Mouse (Mus musculus) limb, embryonic 13.5 days (tissue): ENCODE data around the gene Olig1. TPM values are rescaled to one million over a fixed set of nuclear protein-coding genes. Genes with fewer than 3 reads are reported as not detected.
A peak's percentile ranks its signal among the peaks of the same experiment; 100 is the strongest.

Experiments used
- ATAC-seq: fragments of 200-750 bp; cut with Nextera tagmentation; 2 replicates; pipeline ENCODE4 v1.8.0; 2017; ENCODE audit warnings: low read depth, moderate number of reproducible peaks, moderate TSS enrichment; ENCODE audit not compliant: low FRiP score
- H3K27ac ChIP-seq: fragments of 300-500 bp; sonication (generic); 2 replicates; pipeline ENCODE4 v1.5.1; 2015; ENCODE audit warnings: inconsistent platforms, mild to moderate bottlenecking, moderate library complexity
- H3K27me3 ChIP-seq: fragments of 300-500 bp; sonication (generic); 2 replicates; pipeline ENCODE4 v1.6.1; 2015; ENCODE audit warnings: mild to moderate bottlenecking, inconsistent platforms
- H3K36me3 ChIP-seq: fragments of 300-500 bp; sonication (generic); 2 replicates; pipeline ENCODE4 v1.6.1; 2015; ENCODE audit warnings: inconsistent platforms, mild to moderate bottlenecking, moderate library complexity
- H3K4me1 ChIP-seq: fragments of 300-500 bp; sonication (generic); 2 replicates; pipeline ENCODE4 v1.6.1; 2015; ENCODE audit warnings: inconsistent platforms
- H3K4me2 ChIP-seq: fragments of 300-500 bp; sonication (generic); replicated peaks from 2 replicates; pipeline ENCODE4 v1.6.1; 2015; ENCODE audit warnings: inconsistent platforms, mild to moderate bottlenecking, moderate library complexity
- H3K4me3 ChIP-seq: fragments of 300-500 bp; sonication (generic); 2 replicates; pipeline ENCODE4 v1.5.1; 2015; ENCODE audit warnings: moderate library complexity, mild to moderate bottlenecking, inconsistent platforms
- H3K9ac ChIP-seq: fragments of 300-500 bp; sonication (generic); 2 replicates; pipeline ENCODE4 v1.6.1; 2015; ENCODE audit warnings: mild to moderate bottlenecking, inconsistent platforms
- H3K9me3 ChIP-seq: fragments of 300-500 bp; sonication (generic); 2 replicates; pipeline ENCODE4 v1.6.1; 2016; ENCODE audit warnings: inconsistent platforms
- WGBS: fragments of 180-500 bp; shearing (Covaris S2); methylation state at CpG from one replicate; pipeline ENCODE4 v1.1.7; 2015; 5-methylcytosine and 5-hydroxymethylcytosine counted together
- polyA plus RNA-seq: library from polyadenylated mRNA; unstranded; fragments of >200 nt; fragmentation: Nextera tagmentation; extraction: Ambion mirVana; gene quantifications from 2 replicates; pipeline ENCODE4 v1.2.1, GENCODE M21; 2015

The Olig1 gene
- 0.09 and 0.22 TPM in 2 replicates for polyA plus RNA-seq

DNA sequence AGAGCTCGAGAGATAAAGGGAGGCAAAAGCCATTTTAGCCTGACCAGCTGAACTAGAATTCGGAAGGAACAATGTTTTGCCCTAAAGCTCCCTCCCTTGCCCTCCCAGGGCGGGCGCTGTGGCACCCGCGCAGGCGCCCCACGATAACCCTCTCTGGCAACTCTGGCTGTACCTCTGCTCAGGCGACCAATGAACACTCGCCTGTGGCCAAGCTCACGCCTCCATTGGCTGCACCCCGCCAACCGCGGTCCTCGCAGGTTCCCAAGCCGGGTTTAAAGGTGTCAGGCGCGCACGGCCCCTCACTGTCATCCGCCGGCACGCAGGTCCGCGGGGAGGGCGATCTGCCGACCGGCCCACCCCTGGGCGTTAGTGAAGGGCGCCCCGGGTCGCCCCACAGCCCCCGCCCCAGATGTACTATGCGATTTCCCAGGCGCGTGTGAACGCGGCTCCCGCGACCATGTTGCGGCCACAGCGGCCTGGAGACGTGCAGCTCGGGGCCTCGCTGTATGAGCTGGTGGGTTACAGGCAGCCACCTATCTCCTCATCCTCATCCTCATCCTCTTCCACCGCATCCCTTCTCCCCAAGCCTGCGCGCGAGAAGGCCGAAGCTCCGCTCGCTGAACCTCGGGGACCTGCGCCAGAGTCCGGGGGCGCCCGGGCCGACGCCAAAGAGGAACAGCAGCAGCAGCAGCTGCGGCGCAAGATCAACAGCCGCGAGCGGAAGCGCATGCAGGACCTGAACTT, at the start of gene Olig1:
TSS of gene Olig1 (plus strand) at position 305 of the 744 bp plus-strand sequence.
- peak within 1 kb of the TSS; percentile 4; the same call in 1 of the 2 replicates for H3K9ac ChIP-seq
- peak within 1 kb of the TSS; percentile 85 for H3K4me2 ChIP-seq
- ATAC-seq = peak; percentile 85; the same call in 1 of the 2 replicates
- no peak within 1 kb of the TSS for H3K27ac ChIP-seq
- no peaks in the 10 kb centered on the region for H3K36me3 ChIP-seq
- under 1% methylated on average over 62 of the region's 64 CpGs for WGBS
- peaks cover 31% of the 10 kb centered on the region for H3K4me1 ChIP-seq
- no peaks in the 10 kb centered on the region for H3K9me3 ChIP-seq
- H3K27me3 ChIP-seq = peaks cover 100% of the 10 kb centered on the region
- H3K4me3 ChIP-seq = peak within 1 kb of the TSS; percentile 47

DNA sequence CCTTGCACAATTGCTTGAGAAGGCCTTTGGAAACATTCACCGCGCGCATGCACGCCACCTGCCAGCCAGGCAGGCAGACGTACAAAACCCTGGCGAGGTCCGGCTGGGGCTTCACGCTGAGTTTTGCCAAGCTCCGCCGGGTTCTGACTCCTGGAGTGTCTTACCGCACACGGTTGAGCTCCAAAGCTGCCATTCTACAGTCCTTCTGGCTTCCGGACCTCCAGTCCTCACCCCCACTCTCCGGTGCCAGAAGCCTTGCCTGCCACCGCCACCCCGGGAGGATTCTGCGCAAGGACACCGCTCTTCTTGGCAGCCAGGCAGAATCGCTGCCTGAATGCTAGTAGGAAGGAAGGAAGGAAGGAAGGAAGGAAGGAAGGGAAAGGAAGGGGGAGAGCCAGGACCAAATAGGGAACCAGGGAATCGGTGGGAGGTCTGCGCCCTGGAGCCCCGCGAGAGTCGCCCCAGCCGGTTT, 47.4 kb upstream of the Olig1 start:
- WGBS = 1% methylated on average over 25 of the region's 25 CpGs
- Histone ChIP-seq H3K27ac (no peak overlapping the region), H3K4me3 (peak overlapping the region; percentile 14), H3K9ac (no peak overlapping the region), H3K27me3 (peaks cover 100% of the 10 kb centered on the region), H3K4me1 (peaks cover 41% of the 10 kb centered on the region), H3K4me2 (peak overlapping the region; percentile 36), H3K36me3 (no peaks in the 10 kb centered on the region), H3K9me3 (0 out of 2 replicates have a peak, but pooled peaks cover 4% of the 10 kb centered on the region)
- ATAC-seq = no peak

DNA sequence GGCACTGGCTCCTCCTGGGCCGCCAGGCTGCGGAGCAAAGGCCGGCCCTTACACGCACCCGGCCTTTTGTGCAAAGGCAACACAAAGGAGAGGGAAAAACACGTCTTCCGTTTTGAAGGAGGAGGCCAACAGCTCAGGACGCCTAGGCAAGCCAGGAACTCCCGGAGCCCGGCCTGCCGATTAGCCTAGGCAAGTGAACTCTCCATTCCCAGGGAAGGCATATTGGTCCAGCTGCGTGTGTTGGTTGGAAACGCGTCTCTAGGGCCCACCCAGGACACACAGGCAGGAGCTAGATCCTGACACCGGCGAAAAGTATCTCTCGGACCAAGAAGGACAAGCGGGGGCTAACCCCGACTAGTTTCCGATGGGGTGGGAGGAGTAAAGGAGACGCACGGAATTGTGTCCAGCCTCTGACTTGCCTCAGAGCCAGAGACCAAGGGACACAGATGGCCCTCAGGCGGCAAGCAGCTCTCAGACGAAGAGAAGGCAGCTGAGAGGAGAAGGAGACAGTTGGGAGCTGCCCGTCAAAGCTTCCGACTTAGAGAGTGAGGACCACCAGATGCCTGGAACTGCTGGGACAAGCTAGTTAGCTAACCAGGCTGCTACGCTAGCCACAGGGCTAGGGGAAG, 46.8 kb upstream of the Olig1 start:
- no peak overlapping the region for H3K9ac ChIP-seq
- no peaks in the 10 kb centered on the region for H3K36me3 ChIP-seq
- no peak for ATAC-seq
- peak overlapping the region; percentile 36 for H3K4me2 ChIP-seq
- peaks cover 100% of the 10 kb centered on the region for H3K27me3 ChIP-seq
- H3K9me3 ChIP-seq = 0 out of 2 replicates have a peak, but pooled peaks cover 4% of the 10 kb centered on the region
- no peak overlapping the region for H3K27ac ChIP-seq
- H3K4me3 ChIP-seq = peak overlapping the region; percentile 14
- H3K4me1 ChIP-seq = peaks cover 43% of the 10 kb centered on the region
- WGBS = under 1% methylated on average over 27 of the region's 27 CpGs

DNA sequence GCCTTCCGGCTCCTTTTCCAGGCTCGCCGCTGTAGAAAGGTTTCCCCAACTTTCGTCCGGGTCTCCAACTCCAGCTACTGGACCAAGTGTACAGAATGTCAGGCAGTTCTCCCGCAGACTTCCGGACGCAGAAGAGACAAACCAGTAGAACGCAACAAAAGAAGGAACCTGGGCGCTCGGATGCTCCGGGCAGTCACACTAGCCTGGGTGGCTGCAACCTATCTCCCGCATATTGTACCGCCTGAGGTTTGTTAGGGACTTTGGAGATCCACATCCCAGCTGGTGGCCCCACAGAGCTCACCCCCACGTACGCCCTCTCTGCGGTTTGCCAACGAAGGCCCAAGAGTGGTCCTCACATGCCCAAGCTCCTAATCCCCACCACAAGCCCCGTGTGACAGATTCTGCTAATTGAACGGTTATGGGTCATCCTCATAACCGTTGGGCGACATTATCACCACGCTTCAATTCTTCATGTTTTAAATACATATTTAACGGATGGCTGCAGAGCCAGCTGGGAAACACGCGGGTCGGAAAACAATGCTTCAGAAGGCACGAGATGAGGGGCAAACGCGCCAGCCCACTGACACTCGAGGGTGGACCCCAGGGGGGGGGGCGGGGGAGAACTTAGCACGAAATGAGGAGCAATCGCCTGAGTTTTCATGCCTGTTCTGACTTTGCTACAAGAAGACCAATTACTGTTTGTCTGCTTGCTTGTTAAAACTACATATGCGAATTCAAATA, 46.1 kb upstream of the Olig1 start:
- Histone ChIP-seq H3K9ac (no peak overlapping the region), H3K4me1 (peaks cover 43% of the 10 kb centered on the region), H3K4me3 (no peak overlapping the region), H3K9me3 (no peaks in the 10 kb centered on the region), H3K36me3 (no peaks in the 10 kb centered on the region), H3K4me2 (no peak overlapping the region), H3K27me3 (peaks cover 100% of the 10 kb centered on the region), H3K27ac (no peak overlapping the region)
- 2% methylated on average over 35 of the region's 35 CpGs for WGBS
- ATAC-seq = no peak

DNA sequence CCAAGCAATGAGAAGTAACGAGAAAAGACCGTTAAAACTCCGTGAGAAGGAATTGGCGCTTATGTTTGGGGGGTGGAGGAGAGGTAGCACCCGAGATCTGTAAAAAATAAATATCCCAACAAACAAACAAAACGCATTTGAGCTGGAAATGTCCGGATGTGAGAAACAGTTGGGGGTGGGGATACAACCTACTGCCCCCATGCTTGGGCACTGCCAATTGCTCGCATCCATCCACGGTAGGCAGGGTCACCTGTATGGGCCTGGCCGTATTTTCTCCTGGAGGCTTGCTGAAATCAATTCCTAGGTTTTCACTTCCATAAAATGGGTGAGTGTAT, 45.5 kb upstream of the Olig1 start:
- H3K4me2 ChIP-seq = no peak overlapping the region
- H3K36me3 ChIP-seq = no peaks in the 10 kb centered on the region
- no peak for ATAC-seq
- peaks cover 43% of the 10 kb centered on the region for H3K4me1 ChIP-seq
- WGBS = 5% methylated on average over 10 of the region's 10 CpGs
- H3K27ac ChIP-seq = no peak overlapping the region
- no peaks in the 10 kb centered on the region for H3K9me3 ChIP-seq
- no peak overlapping the region for H3K9ac ChIP-seq
- peaks cover 100% of the 10 kb centered on the region for H3K27me3 ChIP-seq
- H3K4me3 ChIP-seq = no peak overlapping the region

DNA sequence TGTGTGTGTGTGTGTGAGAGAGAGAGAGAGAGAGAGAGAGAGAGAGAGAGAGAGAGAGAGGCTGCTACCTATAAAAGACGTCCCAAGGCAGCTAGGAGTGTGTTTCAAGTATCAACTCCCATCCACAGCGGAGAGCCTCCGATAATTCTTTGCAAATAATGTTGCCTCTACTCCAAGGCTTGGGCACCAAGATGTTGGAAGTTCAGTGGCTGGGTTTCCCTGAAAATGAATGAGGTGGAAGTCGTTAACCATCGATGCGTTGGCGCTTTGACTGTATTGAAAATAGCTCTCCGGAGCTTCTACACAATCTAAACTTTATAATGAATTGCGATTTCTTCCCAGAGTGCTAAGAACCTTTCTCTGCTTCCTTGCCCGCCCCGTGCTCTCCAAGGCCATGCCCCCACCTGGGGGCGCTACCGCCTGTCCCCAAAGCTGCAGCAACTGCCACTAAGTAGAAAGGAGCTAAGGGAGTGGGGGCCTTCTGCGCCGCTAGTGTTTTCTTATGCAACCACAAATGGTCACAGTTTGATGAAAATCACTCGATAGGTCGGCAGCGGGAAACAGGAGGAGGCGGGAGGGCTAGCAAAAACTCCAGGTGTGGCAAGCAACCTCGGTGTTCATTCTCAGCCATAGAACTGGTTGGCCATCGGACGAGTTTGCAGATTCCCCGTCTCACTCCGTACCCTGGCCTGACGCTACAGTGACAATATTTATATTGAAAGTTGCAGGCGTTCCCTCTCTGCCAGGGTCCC, 44.9 kb upstream of the Olig1 start:
- no peaks in the 10 kb centered on the region for H3K9me3 ChIP-seq
- H3K4me2 ChIP-seq = peak overlapping the region; percentile 60
- no peaks in the 10 kb centered on the region for H3K36me3 ChIP-seq
- H3K27ac ChIP-seq = no peak overlapping the region
- H3K4me3 ChIP-seq = peak overlapping the region; percentile 35
- under 1% methylated on average over 26 of the region's 26 CpGs for WGBS
- peaks cover 100% of the 10 kb centered on the region for H3K27me3 ChIP-seq
- H3K9ac ChIP-seq = no peak overlapping the region
- no peak for ATAC-seq
- H3K4me1 ChIP-seq = peaks cover 43% of the 10 kb centered on the region

DNA sequence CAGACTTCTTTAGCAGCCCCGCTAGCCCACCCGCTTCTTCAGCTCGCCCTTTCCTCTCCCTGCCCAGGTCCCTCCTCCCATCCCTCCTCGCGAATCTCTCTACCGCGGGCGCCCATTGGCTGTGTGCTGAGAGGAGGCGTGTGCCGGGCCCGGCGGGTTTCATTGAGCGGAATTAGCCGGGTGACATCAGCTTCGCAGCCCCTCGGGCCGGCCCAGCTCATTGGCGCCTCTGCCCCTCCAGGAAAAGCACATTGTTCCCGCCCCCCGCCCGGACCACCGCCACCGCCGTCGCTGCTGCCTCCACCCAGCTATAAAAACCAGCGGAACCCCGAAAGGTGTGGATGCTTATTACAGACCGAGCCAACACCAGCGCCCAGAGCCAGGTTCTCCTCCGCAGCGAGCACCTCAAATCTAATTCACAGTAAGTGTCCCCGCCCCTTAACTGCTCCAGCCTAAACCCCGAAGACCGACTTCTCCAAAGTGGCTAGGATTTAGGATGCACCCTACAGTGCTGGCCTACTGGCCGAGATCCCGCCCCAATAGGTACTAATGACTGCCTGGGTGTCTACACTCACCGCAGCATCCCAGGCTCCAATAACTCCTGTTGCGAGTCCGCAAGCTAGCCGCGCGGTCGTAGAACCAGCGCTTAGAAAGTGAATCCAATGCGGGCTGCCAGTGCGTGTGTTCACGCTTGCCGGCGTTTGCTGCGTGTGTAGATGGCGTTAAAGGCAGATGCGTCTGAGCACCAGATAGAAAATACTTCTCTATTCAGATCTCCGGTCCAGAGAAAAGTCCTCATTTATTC, 44.1 kb upstream of the Olig1 start, which contains the start of gene Olig2:
TSS of gene Olig2 (plus strand) at position 225 of the 805 bp plus-strand sequence.
- no peak within 1 kb of the TSS for H3K9ac ChIP-seq
- peak; percentile 70 for ATAC-seq
- H3K27ac ChIP-seq = no peak within 1 kb of the TSS
- H3K36me3 ChIP-seq = no peaks in the 10 kb centered on the region
- no peaks in the 10 kb centered on the region for H3K9me3 ChIP-seq
- peaks cover 100% of the 10 kb centered on the region for H3K27me3 ChIP-seq
- peak within 1 kb of the TSS; percentile 60 for H3K4me2 ChIP-seq
- H3K4me3 ChIP-seq = peak within 1 kb of the TSS; percentile 35
- 1% methylated on average over 53 of the region's 53 CpGs for WGBS
- peaks cover 35% of the 10 kb centered on the region for H3K4me1 ChIP-seq

DNA sequence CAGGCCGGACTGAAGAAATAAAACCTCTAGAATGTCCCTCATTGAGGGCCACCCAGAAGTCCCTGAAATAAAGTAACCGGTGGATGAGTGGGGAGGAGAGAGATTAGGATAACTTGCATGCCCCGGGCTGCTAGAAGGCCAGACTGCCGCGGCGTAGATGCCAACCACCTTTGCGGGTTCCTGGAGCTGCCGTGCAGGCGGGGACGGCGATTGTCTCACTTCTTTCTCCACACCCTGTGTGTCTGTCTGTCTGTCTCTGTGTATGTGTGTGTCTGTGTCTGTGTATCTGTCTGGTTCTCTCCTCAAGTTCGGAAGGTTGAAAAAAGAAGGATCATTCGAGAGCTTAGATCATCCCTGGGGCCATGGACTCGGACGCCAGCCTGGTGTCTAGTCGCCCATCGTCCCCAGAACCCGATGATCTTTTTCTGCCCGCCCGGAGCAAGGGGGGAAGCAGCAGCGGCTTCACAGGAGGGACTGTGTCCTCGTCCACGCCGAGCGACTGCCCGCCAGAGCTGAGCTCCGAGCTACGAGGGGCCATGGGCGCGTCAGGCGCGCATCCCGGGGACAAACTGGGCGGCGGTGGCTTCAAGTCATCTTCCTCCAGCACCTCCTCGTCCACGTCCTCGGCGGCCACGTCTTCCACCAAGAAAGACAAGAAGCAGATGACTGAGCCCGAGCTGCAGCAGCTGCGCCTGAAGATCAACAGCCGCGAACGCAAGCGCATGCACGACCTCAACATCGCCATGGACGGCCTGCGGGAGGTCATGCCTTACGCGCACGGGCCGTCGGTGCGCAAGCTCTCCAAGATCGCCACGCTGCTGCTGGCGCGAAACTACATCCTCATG, 43.3 kb upstream of the Olig1 start:
- H3K27ac ChIP-seq = no peak overlapping the region
- H3K4me2 ChIP-seq = peak overlapping the region; percentile 47
- under 1% methylated on average over 60 of the region's 60 CpGs for WGBS

DNA sequence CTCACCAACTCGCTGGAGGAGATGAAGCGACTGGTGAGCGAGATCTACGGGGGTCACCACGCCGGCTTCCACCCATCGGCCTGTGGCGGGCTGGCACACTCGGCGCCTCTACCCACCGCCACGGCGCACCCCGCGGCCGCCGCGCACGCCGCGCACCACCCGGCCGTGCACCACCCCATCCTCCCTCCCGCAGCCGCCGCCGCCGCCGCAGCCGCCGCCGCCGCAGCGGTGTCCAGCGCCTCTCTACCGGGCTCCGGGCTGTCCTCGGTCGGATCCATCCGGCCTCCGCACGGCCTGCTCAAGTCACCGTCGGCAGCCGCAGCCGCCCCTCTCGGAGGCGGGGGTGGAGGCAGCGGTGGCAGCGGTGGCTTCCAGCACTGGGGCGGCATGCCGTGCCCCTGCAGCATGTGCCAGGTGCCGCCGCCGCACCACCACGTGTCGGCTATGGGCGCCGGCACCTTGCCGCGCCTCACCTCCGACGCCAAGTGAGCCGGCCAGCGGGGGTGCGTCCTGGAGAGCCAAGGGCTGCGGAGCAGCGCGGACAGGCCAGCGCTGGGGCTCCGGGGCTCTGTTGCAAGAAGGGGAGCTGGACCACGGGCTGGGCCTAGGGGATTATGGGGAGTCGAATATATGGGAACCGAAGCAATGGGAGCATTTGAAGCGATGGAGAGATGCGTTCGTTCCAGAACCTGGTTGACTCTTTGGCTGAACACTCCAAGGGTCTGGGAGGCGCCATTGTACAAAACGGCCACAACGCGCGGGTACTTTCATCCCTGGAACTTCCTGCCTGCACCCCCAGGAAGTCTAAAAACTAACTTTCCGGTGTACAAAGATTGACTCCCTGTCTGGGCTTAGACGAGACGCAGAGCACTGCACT, 42.5 kb upstream of the Olig1 start:
- no peaks in the 10 kb centered on the region for H3K36me3 ChIP-seq
- H3K9ac ChIP-seq = no peak overlapping the region
- peaks cover 38% of the 10 kb centered on the region for H3K4me1 ChIP-seq
- peak overlapping the region; percentile 26 for H3K4me3 ChIP-seq
- no peak overlapping the region for H3K27ac ChIP-seq
- ATAC-seq = no peak
- H3K4me2 ChIP-seq = peak overlapping the region; percentile 47
- H3K9me3 ChIP-seq = no peaks in the 10 kb centered on the region
- peaks cover 100% of the 10 kb centered on the region for H3K27me3 ChIP-seq
- WGBS = under 1% methylated on average over 84 of the region's 85 CpGs

More for the DNA sequence above, 43.3 kb upstream of the Olig1 start:
- Histone ChIP-seq H3K4me1 (peaks cover 34% of the 10 kb centered on the region), H3K9me3 (no peaks in the 10 kb centered on the region), H3K9ac (no peak overlapping the region), H3K36me3 (no peaks in the 10 kb centered on the region), H3K27me3 (peaks cover 100% of the 10 kb centered on the region), H3K4me3 (peak overlapping the region; percentile 26)
- no peak for ATAC-seq

DNA sequence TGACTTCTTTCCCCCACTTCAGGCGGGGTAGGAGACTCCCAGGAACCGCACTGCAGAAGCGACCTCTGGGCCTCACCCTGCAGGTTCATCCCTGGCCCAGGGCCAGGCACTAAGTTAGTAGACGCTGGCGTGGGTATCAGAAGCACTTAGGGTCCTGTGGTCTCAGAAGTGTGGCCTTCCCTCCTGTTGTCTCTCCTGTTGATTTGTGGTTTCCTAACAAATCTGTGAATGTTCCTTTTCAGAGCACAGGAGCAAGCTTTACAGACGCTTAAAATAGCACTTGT, 41.9 kb upstream of the Olig1 start:
- Histone ChIP-seq H3K9ac (no peak overlapping the region), H3K27ac (no peak overlapping the region), H3K9me3 (no peaks in the 10 kb centered on the region), H3K4me2 (no peak overlapping the region), H3K36me3 (no peaks in the 10 kb centered on the region), H3K27me3 (peaks cover 100% of the 10 kb centered on the region), H3K4me3 (no peak overlapping the region), H3K4me1 (peaks cover 38% of the 10 kb centered on the region)
- ATAC-seq = no peak
- WGBS = 0% methylated on average over 6 of the region's 6 CpGs
